Mouse (Mus musculus) cortical plate, adult 2 months (tissue): ENCODE data around the gene Whamm.

Experiments
- CTCF ChIP-seq: fragments of 200-500 bp; IDR thresholded peaks from 2 replicates; pipeline ENCODE4 v1.5.1; 2011; ENCODE audit warnings: mild to moderate bottlenecking, control low read depth, low read length; ENCODE audit not compliant: insufficient read depth; ENCODE audit errors: extremely low read depth
- POLR2A ChIP-seq: fragments of 200-500 bp; IDR thresholded peaks from 2 replicates; pipeline ENCODE4 v1.6.1; 2011; ENCODE audit warnings: mild to moderate bottlenecking, low read length, control low read depth; ENCODE audit not compliant: insufficient read depth; ENCODE audit errors: extremely low read depth

DNA sequence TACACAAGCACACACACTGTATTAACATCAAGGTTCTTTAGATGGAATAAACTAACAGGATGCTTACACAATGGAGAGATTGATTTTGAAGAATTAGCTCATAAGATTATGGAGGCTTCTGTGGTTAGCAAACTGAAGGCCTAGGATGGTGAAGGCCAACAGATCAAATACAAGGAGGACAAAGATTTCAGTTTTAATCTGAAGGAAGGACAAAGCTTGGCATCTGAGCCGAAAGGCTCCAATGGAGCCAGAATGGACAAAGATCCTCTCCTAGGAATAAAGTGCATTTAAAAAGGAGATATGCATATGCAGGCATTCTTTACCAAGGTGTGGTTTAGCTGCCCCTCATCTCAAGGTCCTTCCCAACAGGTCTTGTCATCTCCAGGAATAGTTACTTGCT is 1.2 kb upstream of the Whamm start:
- TF ChIP-seq CTCF (no peak), POLR2A (no peak)
